Mouse (Mus musculus): ENCODE results near the gene Theg. TPM values are rescaled to one million over a fixed set of nuclear protein-coding genes. Genes with fewer than 3 reads are reported as not detected.
A peak's percentile ranks its signal among the peaks of the same experiment; 100 is the strongest.

Gene Theg
- polyA plus RNA-seq, 1 experiment from 2014 or later: not detected

- no peak for DNase-seq (ENCODE audit: low spot score)
- no peak for ATAC-seq (replicated peaks; ENCODE audit: insufficient number of reproducible peaks, low FRiP score, low TSS enrichment, low read depth)
- H3K9ac ChIP-seq (replicated peaks; ENCODE audit: low read length): no peak overlapping the region
- no peaks in the 10 kb centered on the region for H3K9me3 ChIP-seq (replicated peaks; ENCODE audit: control insufficient read depth, low read length)
- H3K4me2 ChIP-seq (ENCODE audit: low read depth, low read length): no peak overlapping the region
- H3K27ac ChIP-seq (replicated peaks; ENCODE audit: low read depth, low read length): no peak overlapping the region
- 88% methylated on average over 3 of the region's 3 CpGs for WGBS
- no peaks in the 10 kb centered on the region for H3K27me3 ChIP-seq (ENCODE audit: control insufficient read depth, insufficient read depth, low read length)
- peaks cover 11% of the 10 kb centered on the region for H3K36me3 ChIP-seq (replicated peaks; ENCODE audit: control insufficient read depth, insufficient read depth, low read depth, low read length)
- no peaks in the 10 kb centered on the region for H3K4me1 ChIP-seq (ENCODE audit: control insufficient read depth, insufficient read depth, low read length)
- no peak overlapping the region for H3K4me3 ChIP-seq (ENCODE audit: low read depth, low read length)
Observed at GRCm38 (mm10) chr10:79538323-79538722, 48.8 kb downstream of the Theg start.

- H3K27ac ChIP-seq (replicated peaks; ENCODE audit: low read depth, low read length): no peak overlapping the region
- H3K9me3 ChIP-seq (replicated peaks; ENCODE audit: control insufficient read depth, low read length): no peaks in the 10 kb centered on the region
- H3K4me2 ChIP-seq (ENCODE audit: low read depth, low read length): no peak overlapping the region
- no peaks in the 10 kb centered on the region for H3K27me3 ChIP-seq (ENCODE audit: control insufficient read depth, insufficient read depth, low read length)
- ATAC-seq (replicated peaks; ENCODE audit: insufficient number of reproducible peaks, low FRiP score, low TSS enrichment, low read depth): no peak
- H3K4me3 ChIP-seq (ENCODE audit: low read depth, low read length): no peak overlapping the region
- DNase-seq (ENCODE audit: low spot score): no peak
- H3K36me3 ChIP-seq (replicated peaks; ENCODE audit: control insufficient read depth, insufficient read depth, low read depth, low read length): peaks cover 9% of the 10 kb centered on the region
- 95% methylated on average over 2 of the region's 2 CpGs for WGBS
- no peak overlapping the region for H3K9ac ChIP-seq (replicated peaks; ENCODE audit: low read length)
- no peaks in the 10 kb centered on the region for H3K4me1 ChIP-seq (ENCODE audit: control insufficient read depth, insufficient read depth, low read length)
Observed at GRCm38 (mm10) chr10:79537781-79538180, 49.4 kb downstream of the Theg start.

GRCm38 (mm10) chr10:79537271-79537670 is 49.9 kb downstream of the Theg start:
- Histone ChIP-seq H3K27ac (replicated peaks; ENCODE audit: low read depth, low read length) (no peak overlapping the region), H3K9ac (replicated peaks; ENCODE audit: low read length) (no peak overlapping the region), H3K27me3 (ENCODE audit: control insufficient read depth, insufficient read depth, low read length) (no peaks in the 10 kb centered on the region), H3K4me1 (ENCODE audit: control insufficient read depth, insufficient read depth, low read length) (no peaks in the 10 kb centered on the region), H3K4me3 (ENCODE audit: low read depth, low read length) (no peak overlapping the region), H3K36me3 (replicated peaks; ENCODE audit: control insufficient read depth, insufficient read depth, low read depth, low read length) (peaks cover 8% of the 10 kb centered on the region), H3K9me3 (replicated peaks; ENCODE audit: control insufficient read depth, low read length) (no peaks in the 10 kb centered on the region), H3K4me2 (ENCODE audit: low read depth, low read length) (no peak overlapping the region)
- 93% methylated on average over 7 of the region's 7 CpGs for WGBS
- DNase-seq (ENCODE audit: low spot score): no peak
- no peak for ATAC-seq (replicated peaks; ENCODE audit: insufficient number of reproducible peaks, low FRiP score, low TSS enrichment, low read depth)

- no peak overlapping the region for H3K9ac ChIP-seq (replicated peaks; ENCODE audit: low read length)
- ATAC-seq (replicated peaks; ENCODE audit: insufficient number of reproducible peaks, low FRiP score, low TSS enrichment, low read depth) (no peak), DNase-seq (ENCODE audit: low spot score) (no peak)
- no peaks in the 10 kb centered on the region for H3K9me3 ChIP-seq (replicated peaks; ENCODE audit: control insufficient read depth, low read length)
- 80% methylated on average over 12 of the region's 12 CpGs for WGBS
- H3K36me3 ChIP-seq (replicated peaks; ENCODE audit: control insufficient read depth, insufficient read depth, low read depth, low read length): peaks cover 5% of the 10 kb centered on the region
- no peak overlapping the region for H3K4me2 ChIP-seq (ENCODE audit: low read depth, low read length)
- no peak overlapping the region for H3K27ac ChIP-seq (replicated peaks; ENCODE audit: low read depth, low read length)
- no peaks in the 10 kb centered on the region for H3K4me1 ChIP-seq (ENCODE audit: control insufficient read depth, insufficient read depth, low read length)
- H3K27me3 ChIP-seq (ENCODE audit: control insufficient read depth, insufficient read depth, low read length): no peaks in the 10 kb centered on the region
- no peak overlapping the region for H3K4me3 ChIP-seq (ENCODE audit: low read depth, low read length)
Observed at GRCm38 (mm10) chr10:79536461-79537080, 50.6 kb downstream of the Theg start.

- H3K9ac ChIP-seq (replicated peaks; ENCODE audit: low read length): no peak overlapping the region
- ATAC-seq (replicated peaks; ENCODE audit: insufficient number of reproducible peaks, low FRiP score, low TSS enrichment, low read depth) (no peak), DNase-seq (ENCODE audit: low spot score) (no peak)
- no peak overlapping the region for H3K4me2 ChIP-seq (ENCODE audit: low read depth, low read length)
- 80% methylated on average over 1 of the region's 1 CpGs for WGBS
- H3K27me3 ChIP-seq (ENCODE audit: control insufficient read depth, insufficient read depth, low read length): no peaks in the 10 kb centered on the region
- H3K27ac ChIP-seq (replicated peaks; ENCODE audit: low read depth, low read length): no peak overlapping the region
- no peaks in the 10 kb centered on the region for H3K9me3 ChIP-seq (replicated peaks; ENCODE audit: control insufficient read depth, low read length)
- H3K4me3 ChIP-seq (ENCODE audit: low read depth, low read length): no peak overlapping the region
- H3K36me3 ChIP-seq (replicated peaks; ENCODE audit: control insufficient read depth, insufficient read depth, low read depth, low read length): peaks cover under 1% of the 10 kb centered on the region
- H3K4me1 ChIP-seq (ENCODE audit: control insufficient read depth, insufficient read depth, low read length): no peaks in the 10 kb centered on the region
Observed at GRCm38 (mm10) chr10:79535431-79535830, 51.7 kb downstream of the Theg start.

- Histone ChIP-seq H3K4me2 (ENCODE audit: low read depth, low read length) (no peak overlapping the region), H3K9ac (replicated peaks; ENCODE audit: low read length) (no peak overlapping the region), H3K9me3 (replicated peaks; ENCODE audit: control insufficient read depth, low read length) (no peaks in the 10 kb centered on the region), H3K4me1 (ENCODE audit: control insufficient read depth, insufficient read depth, low read length) (no peaks in the 10 kb centered on the region), H3K36me3 (replicated peaks; ENCODE audit: control insufficient read depth, insufficient read depth, low read depth, low read length) (no peaks in the 10 kb centered on the region), H3K4me3 (ENCODE audit: low read depth, low read length) (no peak overlapping the region), H3K27me3 (ENCODE audit: control insufficient read depth, insufficient read depth, low read length) (no peaks in the 10 kb centered on the region), H3K27ac (replicated peaks; ENCODE audit: low read depth, low read length) (no peak overlapping the region)
- 95% methylated on average over 2 of the region's 2 CpGs for WGBS
- no peak for DNase-seq (ENCODE audit: low spot score)
- no peak for ATAC-seq (replicated peaks; ENCODE audit: insufficient number of reproducible peaks, low FRiP score, low TSS enrichment, low read depth)
Observed at GRCm38 (mm10) chr10:79534426-79534825, 52.7 kb downstream of the Theg start.

- Histone ChIP-seq H3K4me1 (ENCODE audit: control insufficient read depth, insufficient read depth, low read length) (no peaks in the 10 kb centered on the region), H3K27me3 (ENCODE audit: control insufficient read depth, insufficient read depth, low read length) (no peaks in the 10 kb centered on the region), H3K27ac (replicated peaks; ENCODE audit: low read depth, low read length) (no peak within 1 kb of the TSS; the same call in 1 of the 2 replicates), H3K9ac (replicated peaks; ENCODE audit: low read length) (peak within 1 kb of the TSS; percentile 64), H3K9me3 (replicated peaks; ENCODE audit: control insufficient read depth, low read length) (no peaks in the 10 kb centered on the region), H3K4me2 (ENCODE audit: low read depth, low read length) (peak within 1 kb of the TSS; percentile 97), H3K36me3 (replicated peaks; ENCODE audit: control insufficient read depth, insufficient read depth, low read depth, low read length) (no peaks in the 10 kb centered on the region), H3K4me3 (ENCODE audit: low read depth, low read length) (peak within 1 kb of the TSS; percentile 62)
- under 1% methylated on average over 49 of the region's 52 CpGs for WGBS
- ATAC-seq (replicated peaks; ENCODE audit: insufficient number of reproducible peaks, low FRiP score, low TSS enrichment, low read depth) (peak; percentile 68), DNase-seq (ENCODE audit: low spot score) (peak; percentile 80)
Observed at GRCm38 (mm10) chr10:79533126-79533911, 53.8 kb downstream of the Theg start, which contains the start of gene Plpp2. Gene Plpp2, minus strand, starts transcription at chr10:79533796.

- Histone ChIP-seq H3K9me3 (replicated peaks; ENCODE audit: control insufficient read depth, low read length) (no peaks in the 10 kb centered on the region), H3K9ac (replicated peaks; ENCODE audit: low read length) (peak overlapping the region; percentile 64; the same call in 1 of the 2 replicates), H3K27ac (replicated peaks; ENCODE audit: low read depth, low read length) (no peak overlapping the region), H3K4me1 (ENCODE audit: control insufficient read depth, insufficient read depth, low read length) (no peaks in the 10 kb centered on the region), H3K36me3 (replicated peaks; ENCODE audit: control insufficient read depth, insufficient read depth, low read depth, low read length) (no peaks in the 10 kb centered on the region), H3K4me3 (ENCODE audit: low read depth, low read length) (peak overlapping the region; percentile 62), H3K27me3 (ENCODE audit: control insufficient read depth, insufficient read depth, low read length) (no peaks in the 10 kb centered on the region), H3K4me2 (ENCODE audit: low read depth, low read length) (peak overlapping the region; percentile 97)
- no peak for ATAC-seq (replicated peaks; ENCODE audit: insufficient number of reproducible peaks, low FRiP score, low TSS enrichment, low read depth)
- DNase-seq (ENCODE audit: low spot score): no peak
- 17% methylated on average over 3 of the region's 3 CpGs for WGBS
Observed at GRCm38 (mm10) chr10:79532678-79533077, 54.5 kb downstream of the Theg start.

All from embryonic facial prominence, embryonic 11.5 days (tissue).